Mouse (Mus musculus) bone marrow, adult 2 months (tissue): ENCODE measurements around the gene Tmem205. TPM values are rescaled to one million over a fixed set of nuclear protein-coding genes. Genes with fewer than 3 reads are reported as not detected.

Source experiments
- H3K27ac ChIP-seq: fragments of 200-500 bp; 2 replicates; pipeline ENCODE4 v1.5.1; 2012; ENCODE audit warnings: low read depth, mild to moderate bottlenecking, control low read depth, inconsistent platforms, low read length; ENCODE audit not compliant: control insufficient read depth, poor library complexity, insufficient read depth
- H3K4me1 ChIP-seq: fragments of 200-500 bp; 2 replicates; pipeline ENCODE4 v1.6.1; 2011; ENCODE audit warnings: low read length; ENCODE audit not compliant: control insufficient read depth, insufficient read depth
- H3K4me3 ChIP-seq: fragments of 200-500 bp; replicated peaks from 2 replicates; pipeline ENCODE3; 2011; ENCODE audit warnings: mild to moderate bottlenecking, low read depth, low read length, control low read depth; ENCODE audit not compliant: control insufficient read depth
- CTCF ChIP-seq: fragments of 200-500 bp; IDR thresholded peaks from 2 replicates; pipeline ENCODE4 v1.5.1; 2011; ENCODE audit warnings: low read length, control low read depth; ENCODE audit not compliant: control insufficient read depth, insufficient read depth
- POLR2A ChIP-seq: fragments of 200-500 bp; IDR thresholded peaks from 2 replicates; pipeline ENCODE4 v1.6.1; 2011; ENCODE audit warnings: low read depth, mild to moderate bottlenecking, control low read depth, low read length, borderline replicate concordance; ENCODE audit not compliant: control insufficient read depth
- WGBS: fragments of 180-500 bp; shearing (Covaris S2); methylation state at CpG from one replicate; pipeline ENCODE4 v1.1.7; 2018; 5-methylcytosine and 5-hydroxymethylcytosine counted together
- polyA plus RNA-seq: library from polyadenylated mRNA; stranded (reverse); fragments of >200 nt; gene quantifications from 2 replicates; pipeline ENCODE4 v1.2.4, GENCODE M21; 2011; ENCODE audit warnings: low replicate concordance; ENCODE audit not compliant: missing spikeins, insufficient read depth, insufficient read length

The Tmem205 gene
- polyA plus RNA-seq, 1 experiment, result 37.4 TPM

- TF ChIP-seq POLR2A (no peak), CTCF (no peak)
- 56% methylated on average over 3 of the region's 3 CpGs for WGBS
- Histone ChIP-seq H3K4me3 (no peak overlapping the region), H3K27ac (no peak overlapping the region), H3K4me1 (no peaks in the 10 kb centered on the region)
Observed at GRCm38 (mm10) chr9:21876601-21877000, 50.8 kb downstream of the Tmem205 start.

DNA sequence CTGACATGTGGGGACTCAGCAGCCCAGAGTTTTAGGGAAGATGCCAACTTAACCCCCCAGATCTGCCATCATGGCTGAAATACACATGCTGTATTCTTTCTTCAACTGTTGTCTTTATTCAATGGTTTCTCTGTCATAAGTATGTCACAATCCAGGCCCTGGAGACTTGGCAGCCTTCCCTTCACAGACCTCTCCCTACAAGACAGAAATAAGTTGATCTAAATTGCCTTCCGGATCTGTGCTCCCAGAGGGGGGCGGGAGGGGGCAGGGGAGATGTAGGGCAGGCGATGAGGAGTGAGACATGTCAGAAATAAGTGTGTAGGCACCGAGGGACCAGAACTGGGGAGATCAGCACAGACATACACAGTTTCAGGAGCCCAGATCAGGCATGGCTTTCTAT lies 55.2 kb downstream of the Tmem205 start:
- TF ChIP-seq CTCF (no peak), POLR2A (no peak)
- Histone ChIP-seq H3K4me1 (no peaks in the 10 kb centered on the region), H3K27ac (no peak overlapping the region), H3K4me3 (no peak overlapping the region)
- WGBS, result 71% methylated on average over 4 of the region's 4 CpGs

Other genes with a start within 250 kb of the Tmem205 start
- gene Ldlr, start 204.1 kb downstream of the Tmem205 start, polyA plus RNA-seq, result 8.1 and 14.5 TPM in 2 replicates
- gene Spc24, start 167.3 kb downstream of the Tmem205 start, polyA plus RNA-seq, result 40.1 and 46.6 TPM in 2 replicates
- 1.4 and 1.7 TPM in 2 replicates for gene Kank2, start 128.8 kb downstream of the Tmem205 start, polyA plus RNA-seq
- gene Angptl8, start 92.0 kb downstream of the Tmem205 start, polyA plus RNA-seq, result not detected in 2 replicates
- 6.5 and 7.2 TPM in 2 replicates for gene Dock6, start 74.9 kb downstream of the Tmem205 start, polyA plus RNA-seq
- gene Rab3d, start 9.4 kb downstream of the Tmem205 start, polyA plus RNA-seq, result 8.5 and 20.9 TPM in 2 replicates
- gene Ccdc159, start 85 bp downstream of the Tmem205 start, polyA plus RNA-seq, result not detected in 2 replicates
- 1.4 and 2.1 TPM in 2 replicates for gene Plppr2, start 9.5 kb upstream of the Tmem205 start, polyA plus RNA-seq
- 4.2 and 5.7 TPM in 2 replicates for gene Swsap1, start 28.2 kb upstream of the Tmem205 start, polyA plus RNA-seq
- 103 and 152 TPM in 2 replicates for gene Epor, start 36.0 kb upstream of the Tmem205 start, polyA plus RNA-seq
- 1.6 and 5.0 TPM in 2 replicates for gene Rgl3, start 61.9 kb upstream of the Tmem205 start, polyA plus RNA-seq
- not detected in 2 replicates for gene Ccdc151, start 75.1 kb upstream of the Tmem205 start, polyA plus RNA-seq
- gene Prkcsh, start 75.2 kb upstream of the Tmem205 start, polyA plus RNA-seq, result 20.8 and 35.2 TPM in 2 replicates
- 1.1 TPM in 1 of 2 replicates, not detected in the other for gene Elavl3, start 124.5 kb upstream of the Tmem205 start, polyA plus RNA-seq
- not detected in 2 replicates for gene Gm49318, start 143.7 kb upstream of the Tmem205 start, polyA plus RNA-seq
- 12.8 and 15.3 TPM in 2 replicates for gene Zfp653, start 143.8 kb upstream of the Tmem205 start, polyA plus RNA-seq
- 10.4 and 18.7 TPM in 2 replicates for gene Ecsit, start 157.9 kb upstream of the Tmem205 start, polyA plus RNA-seq
- gene Cnn1, start 171.7 kb upstream of the Tmem205 start, polyA plus RNA-seq, result not detected in 2 replicates
- gene Elof1, start 189.6 kb upstream of the Tmem205 start, polyA plus RNA-seq, result 39.9 and 54.1 TPM in 2 replicates
- gene Acp5, start 208.2 kb upstream of the Tmem205 start, polyA plus RNA-seq, result 89.7 and 103 TPM in 2 replicates
- 10.5 and 23.3 TPM in 2 replicates for gene Pigyl, start 229.3 kb upstream of the Tmem205 start, polyA plus RNA-seq